Mouse (Mus musculus) fibroblast of lung, adult 2 months (primary cell): Measurements from ENCODE around the gene Arfgef2.

Experiments used
- DNase-seq: peaks from one replicate; pipeline ENCODE4 v3.0.0-alpha.2; 2011; ENCODE audit warnings: low read depth

The Arfgef2 gene

DNA sequence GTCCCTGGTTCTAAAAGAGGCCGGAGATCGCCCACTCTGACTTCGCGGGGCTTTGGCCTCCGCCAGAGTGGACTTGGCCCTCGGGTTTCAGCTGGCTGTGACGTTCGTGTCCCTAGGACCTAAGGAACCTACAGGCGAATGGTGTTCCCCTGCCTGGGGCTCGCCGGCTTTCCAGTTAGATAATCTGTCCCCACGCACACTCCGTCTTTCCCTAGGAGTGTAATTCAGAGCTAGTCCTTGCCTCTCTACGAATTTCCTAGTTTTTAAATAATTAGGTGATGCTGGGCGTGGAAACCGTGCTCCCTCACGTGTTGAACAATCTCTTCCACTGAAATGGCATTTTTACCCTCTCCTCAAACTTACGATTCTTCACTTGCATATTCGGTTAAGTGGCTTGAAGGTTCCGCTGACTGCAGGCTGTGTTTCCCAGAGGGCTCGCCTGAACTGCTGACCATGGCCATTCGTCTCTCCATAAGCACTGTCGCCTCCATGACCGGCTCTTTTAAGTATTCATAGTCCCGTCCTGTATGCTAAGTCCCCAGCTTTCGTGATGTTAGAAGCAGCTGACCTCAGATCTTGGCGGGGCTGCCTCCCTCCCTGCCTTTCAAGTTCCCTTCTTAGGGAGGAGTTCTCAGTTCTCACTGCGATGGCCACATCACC is 101.3 kb downstream of the Arfgef2 start:
- peak; percentile 11 for DNase-seq

DNA sequence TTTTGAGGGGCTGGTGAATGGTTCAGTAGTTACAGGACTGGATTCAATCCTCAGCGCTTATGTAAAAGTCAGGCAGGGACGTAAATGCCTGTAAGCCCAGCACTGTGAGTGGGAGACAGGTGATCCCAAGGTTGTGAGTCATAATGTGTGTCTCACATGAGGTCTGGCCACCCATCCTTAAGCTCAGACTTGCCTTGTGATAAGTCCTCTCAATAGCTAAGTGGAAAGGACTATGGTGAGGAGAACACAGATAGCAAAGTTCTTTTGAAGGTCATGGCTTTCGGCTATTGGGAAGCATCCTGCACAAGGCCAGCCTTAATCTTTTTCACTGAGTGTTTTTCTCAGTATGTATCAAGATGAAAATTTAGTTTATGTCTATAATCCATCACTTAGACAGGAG is 104.3 kb downstream of the Arfgef2 start:
- no peak for DNase-seq

DNA sequence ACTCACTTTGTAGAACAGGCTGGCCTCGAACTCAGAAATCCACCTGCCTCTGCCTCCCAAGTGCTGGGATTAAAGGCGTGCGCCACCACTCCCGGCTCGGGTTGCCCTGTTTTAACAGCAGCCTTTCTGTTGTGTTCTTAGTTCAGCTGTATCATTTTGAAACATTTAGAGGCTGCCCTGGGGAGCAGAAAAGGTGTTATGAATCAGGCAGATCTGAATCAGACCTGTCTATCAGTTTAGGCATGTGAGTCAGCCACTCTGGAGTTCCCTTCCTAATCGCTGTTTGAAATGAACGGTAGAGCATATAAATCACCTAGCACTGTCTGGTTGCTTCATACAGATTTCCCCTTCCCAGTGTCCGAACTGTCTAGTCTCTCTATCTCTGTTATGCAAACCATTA is 105.1 kb downstream of the Arfgef2 start:
- DNase-seq, result no peak

DNA sequence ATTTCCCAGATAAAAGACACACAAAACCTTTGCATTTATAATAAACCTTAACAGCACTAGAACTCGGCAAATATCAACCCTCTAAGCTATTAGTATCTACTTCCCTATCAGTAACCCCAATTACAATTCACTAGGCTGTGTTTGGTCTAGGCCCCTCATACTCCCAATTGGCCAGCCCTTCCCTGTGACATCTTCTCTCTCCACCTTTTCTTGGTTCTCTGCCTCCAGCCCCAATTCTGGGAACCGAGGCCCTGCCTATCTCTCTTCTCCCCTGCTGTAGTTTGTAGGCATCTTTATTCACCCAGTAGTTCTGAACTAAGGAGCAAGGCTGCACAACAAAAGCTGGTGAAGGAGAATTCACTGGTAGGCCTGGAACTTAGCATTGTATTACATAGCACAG is 118.6 kb downstream of the Arfgef2 start:
- no peak for DNase-seq

DNA sequence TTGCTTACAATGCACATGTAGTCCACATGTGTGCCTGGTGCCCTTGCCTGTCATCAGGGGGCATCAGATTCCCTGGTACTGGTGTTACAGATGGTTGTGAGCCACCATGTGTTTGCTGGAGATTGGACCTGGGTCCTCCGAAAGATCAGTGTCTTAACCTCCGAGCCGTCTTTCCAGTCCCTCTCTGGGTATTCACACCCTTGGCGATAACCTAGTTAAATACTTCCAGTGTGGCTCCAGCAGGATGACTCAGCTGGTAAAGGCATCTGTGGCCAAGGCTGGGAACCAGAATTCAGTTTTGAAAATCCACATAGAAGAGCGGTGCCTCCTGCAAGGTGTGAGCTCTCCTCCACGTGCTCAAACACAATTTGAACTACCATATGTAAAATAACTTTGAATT is 128.6 kb downstream of the Arfgef2 start:
- DNase-seq, result no peak

DNA sequence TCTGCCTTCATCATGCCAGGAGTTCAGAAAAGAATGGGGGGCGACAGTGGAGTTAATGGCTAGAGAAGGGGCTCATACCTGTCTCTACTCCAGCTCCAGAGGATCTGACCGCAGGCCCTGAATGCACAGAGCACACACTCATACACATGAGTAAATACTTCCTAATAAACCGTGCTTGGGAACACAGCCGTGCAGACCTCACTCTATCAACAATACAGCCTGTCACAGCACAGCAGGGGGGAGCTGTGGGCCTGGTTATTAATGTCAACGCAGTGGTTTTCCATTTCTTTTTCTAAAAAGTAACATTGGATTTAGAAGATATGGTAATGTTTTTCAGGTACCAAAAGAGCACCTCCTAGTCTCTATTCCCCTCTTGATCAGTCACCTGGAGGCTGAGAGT is 129.0 kb downstream of the Arfgef2 start:
- DNase-seq, result no peak

DNA sequence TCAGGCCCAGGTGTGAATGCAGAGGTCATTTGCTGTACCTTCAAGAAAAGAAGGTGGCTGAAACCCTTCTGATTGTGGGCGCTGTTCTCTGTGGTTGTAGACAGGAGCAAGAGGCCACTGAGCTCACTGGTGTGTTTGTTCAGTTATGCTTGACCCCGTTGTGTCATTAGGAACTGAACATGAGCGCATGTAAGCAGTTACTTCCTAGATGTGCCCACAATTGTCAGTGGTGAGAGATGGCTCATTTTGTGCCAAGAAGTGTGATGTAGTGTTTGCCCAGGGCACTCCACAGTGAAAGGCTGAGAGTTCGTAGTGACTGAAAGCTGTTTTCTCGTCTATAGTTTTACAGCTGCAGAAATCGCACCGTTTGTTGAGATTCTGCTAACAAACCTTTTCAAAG is 130.2 kb downstream of the Arfgef2 start:
- no peak for DNase-seq

DNA sequence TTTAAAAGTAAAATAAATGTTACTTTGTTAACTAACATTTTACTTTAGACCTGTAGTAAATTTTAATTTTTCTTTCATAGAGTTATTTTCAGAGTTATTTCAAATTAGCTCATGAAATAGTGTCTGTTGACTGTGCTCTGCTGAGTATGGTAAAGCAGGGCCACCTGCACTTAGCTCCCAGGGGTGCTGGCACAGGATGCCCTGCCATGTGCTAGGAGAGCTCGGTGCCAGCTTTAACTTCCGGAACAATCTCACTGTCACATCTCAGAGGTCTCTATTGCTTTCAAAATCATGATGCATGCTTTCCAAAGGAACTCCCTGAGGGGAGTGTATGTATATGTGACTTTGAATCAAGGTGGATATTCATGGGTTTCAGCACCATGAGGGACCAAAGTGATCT is 130.8 kb downstream of the Arfgef2 start:
- DNase-seq, result no peak

DNA sequence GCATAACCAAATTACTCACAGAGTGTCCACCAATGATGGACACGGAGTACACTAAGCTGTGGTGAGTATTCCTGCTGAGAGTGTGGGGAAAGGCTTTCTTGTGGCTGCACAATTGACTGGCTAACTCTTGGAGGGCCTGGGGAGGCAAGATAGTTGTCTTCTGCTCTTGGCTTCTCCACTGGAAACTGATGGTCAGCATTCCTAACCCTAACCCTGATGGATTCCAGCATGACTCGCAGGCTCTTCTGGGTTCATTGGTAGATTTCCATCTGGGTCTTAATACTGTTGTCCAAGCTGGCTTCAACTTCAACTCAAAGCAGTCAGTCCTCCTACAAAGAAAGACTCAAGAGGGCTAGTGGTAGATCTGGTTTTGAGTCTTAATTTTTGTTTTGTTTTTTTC is 137.8 kb downstream of the Arfgef2 start:
- DNase-seq, result no peak

DNA sequence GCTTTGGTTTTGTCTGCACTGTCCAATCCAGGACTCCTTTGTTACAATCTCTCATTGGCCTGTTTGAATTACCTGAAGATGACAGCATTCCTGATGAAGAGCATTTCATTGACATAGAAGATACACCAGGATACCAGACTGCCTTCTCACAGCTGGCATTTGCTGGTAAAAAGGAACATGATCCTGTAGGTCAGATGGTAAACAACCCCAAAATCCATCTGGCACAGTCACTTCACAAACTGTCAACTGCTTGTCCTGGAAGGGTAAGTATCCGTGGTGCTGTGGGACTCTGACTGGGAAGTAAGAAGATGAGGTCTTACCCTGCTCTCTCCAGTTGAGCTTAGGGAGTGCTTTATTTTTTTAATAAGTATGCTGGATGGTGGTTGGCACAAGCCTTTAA is 139.0 kb downstream of the Arfgef2 start:
- no peak for DNase-seq

DNA sequence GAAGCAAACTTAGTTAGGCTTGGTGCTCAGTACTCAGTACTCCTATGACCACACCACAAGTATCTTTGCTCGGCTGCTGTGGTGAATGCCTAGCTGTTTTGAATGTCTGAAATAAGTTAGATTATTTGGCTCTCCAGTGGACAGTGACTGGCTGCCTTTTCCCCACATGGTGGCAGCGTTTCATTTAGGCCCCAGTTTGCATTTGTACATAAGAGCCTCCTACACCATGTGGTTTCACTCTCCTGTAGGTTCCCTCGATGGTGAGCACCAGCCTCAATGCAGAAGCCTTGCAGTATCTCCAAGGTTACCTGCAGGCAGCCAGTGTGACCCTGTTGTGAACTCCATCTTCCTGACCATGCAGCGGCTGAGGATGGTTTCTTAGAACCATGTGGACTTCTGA is 140.1 kb downstream of the Arfgef2 start:
- DNase-seq, result no peak
